Mouse (Mus musculus) megakaryocyte, embryonic 14.5 days (primary cell): ENCODE measurements around the gene Klf3. TPM values are rescaled to one million over a fixed set of nuclear protein-coding genes. Genes with fewer than 3 reads are reported as not detected.
"Not testable (repeated sequence)": the region's sequence is repeated elsewhere in the genome, so short reads cannot be mapped to it uniquely, and the experiment has no call there.

Experiments used
- H3K27me3 ChIP-seq: replicated peaks from 2 replicates; pipeline ENCODE3; 2012; ENCODE audit warnings: inconsistent platforms
- H3K36me3 ChIP-seq: replicated peaks from 2 replicates; pipeline ENCODE3; 2012; ENCODE audit warnings: low read length, inconsistent platforms, mixed read lengths
- H3K4me1 ChIP-seq: 2 replicates; pipeline ENCODE4 v1.6.1; 2012; ENCODE audit warnings: inconsistent platforms
- H3K4me3 ChIP-seq: replicated peaks from 2 replicates; pipeline ENCODE3; 2012; ENCODE audit warnings: moderate library complexity, mild to moderate bottlenecking, inconsistent platforms
- H3K9me3 ChIP-seq: 2 replicates; pipeline ENCODE4 v1.6.1; 2012; ENCODE audit warnings: inconsistent platforms
- FLI1 ChIP-seq: IDR thresholded peaks from 2 replicates; pipeline ENCODE4 v1.6.1; 2012; ENCODE audit warnings: low read length, inconsistent platforms, mixed read lengths
- GATA1 ChIP-seq: IDR thresholded peaks from 3 replicates; pipeline ENCODE4 v1.6.1; 2012; ENCODE audit warnings: mixed read lengths, low read length, inconsistent platforms, borderline replicate concordance
- polyA plus RNA-seq: library from polyadenylated mRNA; stranded (reverse); fragments of >175 nt; gene quantifications from 2 replicates; pipeline ENCODE4 v1.2.3, GENCODE M21; 2012; ENCODE audit warnings: low replicate concordance; ENCODE audit not compliant: insufficient read depth

Gene Klf3
- polyA plus RNA-seq, 1 experiment, result 73.1 TPM

- TF ChIP-seq FLI1 (no peak), GATA1 (no peak)
- H3K9me3 ChIP-seq, result no peaks in the 10 kb centered on the region
- H3K36me3 ChIP-seq, result no peaks in the 10 kb centered on the region
- H3K4me3 ChIP-seq, result no peak overlapping the region
- peaks cover 24% of the 10 kb centered on the region for H3K4me1 ChIP-seq
- peaks cover 12% of the 10 kb centered on the region for H3K27me3 ChIP-seq
These were observed 63.9 kb downstream of the Klf3 start for GRCm38 (mm10) chr5:64867124-64867523.

DNA sequence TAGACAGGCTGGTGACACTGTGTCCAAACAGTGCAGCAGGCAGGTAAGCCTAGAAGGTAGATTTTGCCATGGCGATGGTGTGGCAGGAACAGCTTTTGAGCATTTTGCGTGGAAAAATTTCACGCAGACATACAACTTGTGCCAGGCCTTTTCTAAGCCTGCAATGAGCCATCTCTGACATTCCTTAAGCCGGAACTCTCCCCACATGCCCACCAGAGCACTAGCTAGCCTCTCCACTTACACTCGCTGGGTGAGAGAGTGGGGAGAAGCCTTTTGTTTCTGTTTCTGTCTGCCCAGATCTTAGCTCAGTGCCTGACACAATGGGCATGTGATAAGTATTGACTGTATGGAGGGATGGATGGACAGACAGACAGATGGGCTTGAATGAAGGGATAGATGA is 64.4 kb downstream of the Klf3 start:
- Histone ChIP-seq H3K4me3 (no peak overlapping the region), H3K36me3 (no peaks in the 10 kb centered on the region), H3K27me3 (peaks cover 12% of the 10 kb centered on the region), H3K4me1 (peaks cover 20% of the 10 kb centered on the region), H3K9me3 (no peaks in the 10 kb centered on the region)
- TF ChIP-seq GATA1 (no peak), FLI1 (no peak)

GRCm38 (mm10) chr5:64876086-64876830 is 73.1 kb downstream of the Klf3 start:
- H3K4me1 ChIP-seq, result peaks cover 4% of the 10 kb centered on the region; the same call in 1 of the 2 replicates
- no peak overlapping the region for H3K4me3 ChIP-seq
- H3K9me3 ChIP-seq, result no peaks in the 10 kb centered on the region
- peaks cover 4% of the 10 kb centered on the region for H3K27me3 ChIP-seq
- no peaks in the 10 kb centered on the region for H3K36me3 ChIP-seq
- no peak for TF ChIP-seq FLI1
- TF ChIP-seq GATA1, result no peak

- H3K36me3 ChIP-seq, result no peaks in the 10 kb centered on the region
- peaks cover 4% of the 10 kb centered on the region for H3K27me3 ChIP-seq
- H3K4me1 ChIP-seq, result peaks cover 6% of the 10 kb centered on the region; the same call in 1 of the 2 replicates
- TF ChIP-seq GATA1 (no peak), FLI1 (no peak)
- H3K4me3 ChIP-seq, result no peak overlapping the region
- H3K9me3 ChIP-seq, result no peaks in the 10 kb centered on the region
These were observed 74.2 kb downstream of the Klf3 start for GRCm38 (mm10) chr5:64877235-64878026.

DNA sequence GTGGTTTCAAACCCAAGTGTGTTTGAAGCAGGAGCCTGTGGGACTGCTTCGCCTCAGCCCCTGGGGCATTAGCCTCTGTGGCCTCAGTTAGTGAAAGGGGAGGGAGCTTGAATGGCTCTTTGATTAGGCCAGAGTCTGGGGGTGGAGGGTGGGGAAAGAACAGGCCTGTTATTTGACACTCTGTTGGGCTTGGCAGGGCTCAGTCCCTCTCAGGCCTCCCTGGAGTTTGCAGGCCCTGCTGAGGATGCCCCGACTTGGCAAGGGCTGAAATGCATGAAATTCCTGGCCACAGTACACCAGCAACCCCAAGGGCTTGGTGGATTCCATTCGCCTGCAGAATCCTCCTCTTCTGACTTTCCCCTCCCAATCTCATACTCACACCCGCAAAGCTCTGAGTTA is 74.8 kb downstream of the Klf3 start:
- no peak for TF ChIP-seq FLI1
- TF ChIP-seq GATA1, result no peak
- Histone ChIP-seq H3K27me3 (peaks cover 4% of the 10 kb centered on the region), H3K4me1 (peaks cover 9% of the 10 kb centered on the region), H3K9me3 (no peaks in the 10 kb centered on the region), H3K36me3 (no peaks in the 10 kb centered on the region), H3K4me3 (no peak overlapping the region)

GRCm38 (mm10) chr5:64878526-64878925 is 75.3 kb downstream of the Klf3 start:
- peaks cover 4% of the 10 kb centered on the region for H3K27me3 ChIP-seq
- no peaks in the 10 kb centered on the region for H3K9me3 ChIP-seq
- TF ChIP-seq FLI1 (no peak), GATA1 (no peak)
- H3K4me3 ChIP-seq, result no peak overlapping the region
- H3K36me3 ChIP-seq, result no peaks in the 10 kb centered on the region
- H3K4me1 ChIP-seq, result peaks cover 13% of the 10 kb centered on the region

DNA sequence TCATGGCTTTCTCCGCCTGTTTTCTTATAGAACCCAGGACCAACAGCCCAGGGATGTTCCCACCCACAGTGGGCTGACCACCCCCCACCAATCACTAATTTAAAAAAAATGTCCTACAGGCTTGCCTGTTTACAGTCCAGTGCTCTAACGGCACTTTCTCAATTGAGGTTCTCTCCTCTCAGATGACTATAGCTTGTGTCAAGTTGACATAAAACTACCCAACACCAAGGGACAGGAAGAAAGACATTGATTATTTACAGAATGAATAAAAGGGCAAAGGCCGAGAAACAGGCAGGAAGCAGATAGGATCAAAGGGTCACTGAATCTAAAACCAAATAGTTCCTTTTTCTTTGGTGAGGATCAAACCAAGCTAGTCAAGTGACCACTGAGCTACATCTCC is 76.1 kb downstream of the Klf3 start:
- TF ChIP-seq FLI1 (no peak), GATA1 (no peak)
- H3K27me3 ChIP-seq, result peaks cover 4% of the 10 kb centered on the region
- H3K9me3 ChIP-seq, result no peaks in the 10 kb centered on the region
- H3K36me3 ChIP-seq, result no peaks in the 10 kb centered on the region
- H3K4me3 ChIP-seq, result no peak overlapping the region
- H3K4me1 ChIP-seq, result peaks cover 20% of the 10 kb centered on the region

- H3K9me3 ChIP-seq, H3K36me3 ChIP-seq, H3K27me3 ChIP-seq, H3K4me3 ChIP-seq: not testable (repeated sequence)
- peaks cover 31% of the 10 kb centered on the region for H3K4me1 ChIP-seq
These were observed 78.4 kb downstream of the Klf3 start for GRCm38 (mm10) chr5:64881559-64881958.

DNA sequence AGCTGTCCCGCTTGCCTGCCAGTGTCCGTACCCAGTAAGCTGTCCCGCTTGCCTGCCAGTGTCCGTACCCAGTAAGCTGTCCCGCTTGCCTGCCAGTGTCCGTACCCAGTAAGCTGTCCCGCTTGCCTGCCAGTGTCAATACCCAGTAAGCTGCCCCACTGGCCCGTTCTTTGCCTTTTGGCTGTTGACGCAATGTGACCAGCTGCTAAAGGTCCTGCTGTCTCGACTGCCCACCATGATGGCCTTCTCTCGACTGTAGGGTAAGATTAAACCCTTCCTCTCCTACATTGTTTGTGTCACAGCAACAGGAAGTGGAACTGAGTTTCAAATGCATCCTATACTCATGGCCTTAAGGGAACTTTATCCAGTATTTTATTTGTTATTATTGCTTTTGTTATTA is 78.8 kb downstream of the Klf3 start:
- not testable (repeated sequence) for H3K4me3 ChIP-seq, H3K9me3 ChIP-seq, H3K36me3 ChIP-seq, H3K27me3 ChIP-seq
- H3K4me1 ChIP-seq, result peaks cover 34% of the 10 kb centered on the region

Other genes with a start within 250 kb of the Klf3 start
- 0.31 TPM in 1 of 2 replicates, not detected in the other for gene Tlr1, start 130.2 kb downstream of the Klf3 start, polyA plus RNA-seq
- not detected in 2 replicates for gene Tlr6, start 156.7 kb downstream of the Klf3 start, polyA plus RNA-seq
- gene Fam114a1, start 166.7 kb downstream of the Klf3 start, polyA plus RNA-seq, result 0.29 TPM in 1 of 2 replicates, not detected in the other